Mouse (Mus musculus) stomach, postnatal 0 days (tissue): ENCODE measurements around the gene Upk3a. TPM values are rescaled to one million over a fixed set of nuclear protein-coding genes. Genes with fewer than 3 reads are reported as not detected.
A peak's percentile ranks its signal among the peaks of the same experiment; 100 is the strongest.

Experiments
- ATAC-seq: fragments of 200-750 bp; cut with Nextera tagmentation; 2 replicates; pipeline ENCODE4 v1.8.0; 2017; ENCODE audit not compliant: low FRiP score, low TSS enrichment
- DNase-seq: peaks from one replicate; pipeline ENCODE4 v3.0.0-alpha.2; 2016; ENCODE audit warnings: low spot score
- H3K27ac ChIP-seq: fragments of 300-500 bp; sonication (generic); replicated peaks from 2 replicates; pipeline ENCODE4 v1.5.1; 2014; ENCODE audit warnings: mild to moderate bottlenecking, control low read depth
- H3K27me3 ChIP-seq: fragments of 300-500 bp; sonication (generic); 2 replicates; pipeline ENCODE4 v1.6.1; 2014; ENCODE audit warnings: low read length; ENCODE audit not compliant: control insufficient read depth, insufficient read depth
- H3K36me3 ChIP-seq: fragments of 300-500 bp; sonication (generic); 2 replicates; pipeline ENCODE4 v1.6.1; 2014; ENCODE audit warnings: low read length, mixed read lengths; ENCODE audit not compliant: control insufficient read depth, insufficient read depth
- H3K4me1 ChIP-seq: fragments of 300-500 bp; sonication (generic); replicated peaks from 2 replicates; pipeline ENCODE4 v1.6.1; 2014; ENCODE audit warnings: antibody characterized with exemption; ENCODE audit not compliant: control insufficient read depth, insufficient read depth
- H3K4me2 ChIP-seq: fragments of 300-500 bp; sonication (generic); replicated peaks from 2 replicates; pipeline ENCODE4 v1.6.1; 2014; ENCODE audit warnings: low read depth, mild to moderate bottlenecking, control low read depth, moderate library complexity
- H3K4me3 ChIP-seq: fragments of 300-500 bp; sonication (generic); 2 replicates; pipeline ENCODE4 v1.5.1; 2014; ENCODE audit warnings: low read depth, low read length, control low read depth
- H3K9ac ChIP-seq: fragments of 300-500 bp; sonication (generic); 2 replicates; pipeline ENCODE4 v1.6.1; 2014; ENCODE audit warnings: mild to moderate bottlenecking, low read length, control low read depth, mixed read lengths
- H3K9me3 ChIP-seq: fragments of 300-500 bp; sonication (generic); 2 replicates; pipeline ENCODE4 v1.6.1; 2016; ENCODE audit warnings: low read length; ENCODE audit not compliant: control insufficient read depth
- CTCF ChIP-seq: IDR thresholded peaks from 2 replicates; pipeline ENCODE4 v1.5.1; 2016; ENCODE audit warnings: antibody characterized with exemption, low read depth, mild to moderate bottlenecking, moderate library complexity
- EP300 ChIP-seq: optimal IDR thresholded peaks from 2 replicates; pipeline ENCODE3; 2016; ENCODE audit warnings: antibody characterized with exemption
- WGBS: fragments of 180-500 bp; shearing (Covaris S2); extraction: QIAGEN DNeasy Blood & Tissue Kit; methylation state at CpG from one replicate; pipeline ENCODE4 v1.1.7; 2014; 5-methylcytosine and 5-hydroxymethylcytosine counted together
- polyA plus RNA-seq: library from polyadenylated mRNA; unstranded; fragments of >200 nt; fragmentation: Nextera tagmentation; extraction: Ambion mirVana; gene quantifications from 2 replicates; pipeline ENCODE4 v1.2.1, GENCODE M21; 2015

Gene Upk3a
- polyA plus RNA-seq, 1 experiment from 2014 or later: 5.7 TPM

DNA sequence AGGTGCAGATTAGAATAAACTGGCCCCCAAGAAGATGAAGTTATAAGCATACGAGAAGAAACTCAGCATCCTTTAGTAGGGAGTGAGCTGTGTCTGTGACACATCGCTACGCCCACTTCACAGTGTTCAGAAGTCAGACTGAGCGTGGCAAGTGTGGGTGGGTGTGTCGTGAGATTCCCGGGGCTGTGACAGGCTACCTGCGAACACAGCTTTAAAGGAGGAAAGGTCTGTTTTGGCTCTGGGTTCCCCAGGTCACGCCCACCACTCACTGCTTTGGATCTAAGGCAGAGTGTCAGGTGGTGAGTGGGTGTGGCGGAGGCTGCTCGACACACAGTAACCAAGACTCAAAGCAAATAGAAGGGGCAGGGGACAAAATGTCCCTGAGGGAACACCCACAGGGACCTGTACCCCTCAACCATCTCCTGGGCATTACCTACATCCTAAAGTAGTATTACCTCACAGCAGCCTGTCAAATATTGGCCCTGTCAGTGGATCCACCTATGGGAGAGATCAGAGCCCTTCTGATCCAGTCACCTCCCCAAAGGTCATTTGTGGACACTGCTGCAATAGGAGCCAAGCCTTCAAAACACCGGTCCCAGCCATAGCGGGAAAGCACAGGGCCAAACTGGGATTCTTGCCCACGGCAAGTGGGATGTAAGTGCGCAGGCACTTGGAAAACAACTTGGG lies 19.0 kb upstream of the Upk3a start:
- Histone ChIP-seq H3K4me2 (no peak overlapping the region), H3K9me3 (no peaks in the 10 kb centered on the region), H3K4me1 (no peaks in the 10 kb centered on the region), H3K4me3 (no peak overlapping the region), H3K36me3 (no peaks in the 10 kb centered on the region), H3K9ac (no peak overlapping the region), H3K27me3 (no peaks in the 10 kb centered on the region), H3K27ac (no peak overlapping the region)
- ATAC-seq (no peak), DNase-seq (no peak)
- 55% methylated on average over 14 of the region's 14 CpGs for WGBS
- TF ChIP-seq EP300 (no peak), CTCF (no peak)

DNA sequence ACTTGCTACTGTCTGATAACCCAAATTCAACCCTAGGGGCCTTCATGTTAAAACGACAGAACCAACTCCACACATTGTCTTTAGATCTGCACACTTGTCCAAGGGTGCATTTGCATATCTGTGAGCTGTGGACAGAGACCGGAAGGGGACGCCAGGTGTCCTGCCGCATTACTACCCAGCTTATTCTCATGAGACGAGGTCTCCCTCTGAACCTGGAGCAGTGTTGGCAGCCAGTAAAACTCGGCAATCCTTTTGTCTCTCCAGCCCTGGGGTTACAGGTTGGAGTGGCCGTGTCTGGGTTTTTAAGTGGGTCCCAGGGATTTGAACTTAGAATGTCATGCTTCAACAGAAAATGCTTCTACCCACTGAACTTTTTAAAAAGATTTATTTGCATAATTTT lies 17.0 kb upstream of the Upk3a start:
- Histone ChIP-seq H3K4me1 (no peaks in the 10 kb centered on the region), H3K27me3 (no peaks in the 10 kb centered on the region), H3K4me3 (no peak overlapping the region), H3K4me2 (no peak overlapping the region), H3K27ac (no peak overlapping the region), H3K36me3 (no peaks in the 10 kb centered on the region), H3K9me3 (no peaks in the 10 kb centered on the region), H3K9ac (no peak overlapping the region)
- DNase-seq (no peak), ATAC-seq (no peak)
- 69% methylated on average over 7 of the region's 7 CpGs for WGBS
- TF ChIP-seq EP300: no peak
- TF ChIP-seq CTCF: no peak

DNA sequence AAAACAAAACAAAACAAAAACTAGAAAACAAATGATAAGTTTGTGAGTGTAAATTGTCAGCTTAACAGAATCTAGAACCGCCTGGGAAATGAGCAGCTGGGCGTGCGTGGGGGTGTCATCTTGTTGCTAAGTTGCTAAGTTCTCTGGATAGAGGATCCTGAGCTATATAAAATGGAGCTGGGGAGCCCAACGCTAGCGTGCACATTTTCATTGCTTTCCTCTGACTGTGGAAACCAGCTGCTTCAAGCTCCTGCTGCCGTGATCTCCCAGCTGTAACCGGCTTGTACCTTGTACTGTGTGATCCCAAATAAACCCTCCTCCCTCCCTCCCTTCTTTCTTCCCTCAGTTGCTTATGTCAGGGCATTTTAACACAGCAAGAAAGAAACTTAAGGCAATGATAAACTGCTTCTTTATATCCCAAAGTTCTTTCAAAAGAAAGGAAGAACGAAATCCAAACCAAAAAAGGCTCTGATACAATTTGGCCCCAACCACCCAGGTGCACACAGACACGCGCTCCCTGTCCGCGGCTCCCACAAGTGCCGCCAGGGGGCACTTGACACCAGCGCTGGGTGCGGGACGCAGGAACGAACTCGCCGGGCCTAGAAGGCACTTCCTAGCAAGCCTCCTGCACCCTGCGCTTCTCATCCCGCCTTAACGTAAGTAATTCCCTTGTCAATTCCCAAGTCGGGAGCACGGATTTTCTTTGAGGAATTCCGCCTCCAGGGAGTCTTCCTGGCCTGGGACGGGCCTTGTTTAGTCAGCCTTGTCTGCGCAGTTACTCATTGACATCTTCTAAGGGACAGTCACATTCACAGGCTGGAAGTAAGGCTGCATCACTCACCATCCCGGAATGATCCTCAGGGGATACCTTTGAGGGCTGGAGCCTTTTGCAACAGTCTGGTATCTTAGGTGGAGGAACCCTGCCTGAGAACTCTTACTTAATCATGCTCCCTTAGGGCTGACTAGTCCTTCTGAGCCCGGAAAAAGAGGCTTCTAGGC lies 15.7 kb upstream of the Upk3a start:
- Histone ChIP-seq H3K9ac (no peak overlapping the region), H3K9me3 (no peaks in the 10 kb centered on the region), H3K4me2 (no peak overlapping the region), H3K36me3 (no peaks in the 10 kb centered on the region), H3K27me3 (no peaks in the 10 kb centered on the region), H3K4me1 (no peaks in the 10 kb centered on the region), H3K27ac (no peak overlapping the region), H3K4me3 (no peak overlapping the region)
- DNase-seq: peak; percentile 87
- peak; percentile 86 for ATAC-seq
- 18% methylated on average over 29 of the region's 29 CpGs for WGBS
- TF ChIP-seq EP300 (no peak), CTCF (peak; percentile 98)

DNA sequence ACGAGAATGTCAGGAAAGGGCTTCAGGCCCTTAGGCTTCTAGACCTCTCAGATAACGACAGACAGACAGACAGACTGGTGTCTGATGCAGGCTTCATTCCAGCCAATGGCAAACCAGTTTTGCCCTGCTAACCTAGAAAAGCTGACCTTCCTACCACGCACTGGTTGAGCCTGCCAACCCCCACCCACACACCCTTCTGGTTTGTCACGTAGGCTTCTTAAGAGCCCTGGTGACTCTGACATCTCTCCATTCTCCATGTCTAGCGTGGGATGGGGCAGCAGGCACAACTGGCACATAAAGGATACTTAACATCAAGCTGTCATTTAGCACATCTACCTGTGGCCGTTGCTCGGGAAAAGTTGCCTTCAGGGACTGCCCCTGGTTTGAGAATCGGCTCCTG lies 7.3 kb upstream of the Upk3a start:
- Histone ChIP-seq H3K27me3 (no peaks in the 10 kb centered on the region), H3K36me3 (no peaks in the 10 kb centered on the region), H3K9ac (no peak overlapping the region), H3K4me2 (no peak overlapping the region), H3K4me3 (no peak overlapping the region), H3K27ac (no peak overlapping the region), H3K9me3 (no peaks in the 10 kb centered on the region), H3K4me1 (peaks cover 6% of the 10 kb centered on the region; the same call in 1 of the 2 replicates)
- ATAC-seq: no peak
- WGBS: 85% methylated on average over 8 of the region's 8 CpGs
- no peak for DNase-seq
- TF ChIP-seq CTCF (no peak), EP300 (no peak)

DNA sequence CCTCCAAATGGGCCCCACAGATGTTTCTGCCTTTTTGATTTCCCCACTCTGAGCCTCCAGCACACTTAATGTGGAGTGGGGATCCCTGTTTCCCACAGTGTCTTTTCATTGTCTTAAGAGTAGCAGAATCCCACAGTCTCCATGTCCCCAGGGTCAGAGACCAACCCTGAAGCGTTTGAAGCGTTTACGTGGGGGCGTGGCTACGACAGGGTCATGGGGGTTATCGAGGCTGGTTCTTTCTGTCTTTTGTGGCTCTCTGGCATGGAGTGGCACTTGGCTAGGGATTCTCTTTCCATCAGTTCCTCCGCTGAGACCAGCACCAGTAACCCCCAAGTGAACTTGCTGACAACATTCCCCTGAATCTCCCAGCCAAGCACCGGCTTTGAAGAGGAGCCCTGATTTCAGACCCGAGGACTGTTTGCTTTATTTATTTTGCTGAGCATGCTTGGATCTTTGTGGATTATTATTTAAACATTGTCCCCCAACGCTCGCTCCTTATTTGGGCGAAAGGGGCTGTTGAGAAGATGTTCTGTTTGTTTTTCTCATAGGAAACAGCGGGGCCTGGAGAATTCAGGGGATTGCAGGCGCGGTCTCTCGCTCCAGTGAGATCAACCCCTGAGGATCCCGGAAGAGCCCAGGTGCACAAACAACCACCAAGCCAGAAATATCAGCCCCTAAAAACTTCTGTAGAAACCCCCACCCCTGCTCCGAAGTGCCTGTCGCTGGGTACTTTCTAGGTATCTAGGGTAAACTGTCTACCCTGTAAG lies 4.9 kb upstream of the Upk3a start:
- H3K9me3 ChIP-seq: no peaks in the 10 kb centered on the region
- ATAC-seq: peak; percentile 33; the same call in 1 of the 2 replicates
- peak overlapping the region; percentile 82 for H3K27ac ChIP-seq
- WGBS: 13% methylated on average over 19 of the region's 19 CpGs
- 0 out of 2 replicates have a peak overlapping the region, but pooled peaks have one; percentile 43 for H3K9ac ChIP-seq
- no peaks in the 10 kb centered on the region for H3K27me3 ChIP-seq
- no peak overlapping the region for H3K4me3 ChIP-seq
- DNase-seq: no peak
- H3K4me2 ChIP-seq: 0 out of 2 replicates have a peak overlapping the region, but pooled peaks have one; percentile 4
- TF ChIP-seq CTCF (no peak), EP300 (no peak)
- H3K36me3 ChIP-seq: no peaks in the 10 kb centered on the region
- H3K4me1 ChIP-seq: peaks cover 6% of the 10 kb centered on the region
